Mouse (Mus musculus) stomach, postnatal 0 days (tissue): ENCODE data around the gene Pde4b. TPM values are rescaled to one million over a fixed set of nuclear protein-coding genes. Genes with fewer than 3 reads are reported as not detected.

Experiments used
- ATAC-seq: fragments of 200-750 bp; cut with Nextera tagmentation; 2 replicates; pipeline ENCODE4 v1.8.0; 2017; ENCODE audit not compliant: low FRiP score, low TSS enrichment
- DNase-seq: peaks from one replicate; pipeline ENCODE4 v3.0.0-alpha.2; 2016; ENCODE audit warnings: low spot score
- H3K27ac ChIP-seq: fragments of 300-500 bp; sonication (generic); replicated peaks from 2 replicates; pipeline ENCODE4 v1.5.1; 2014; ENCODE audit warnings: mild to moderate bottlenecking, control low read depth
- H3K27me3 ChIP-seq: fragments of 300-500 bp; sonication (generic); 2 replicates; pipeline ENCODE4 v1.6.1; 2014; ENCODE audit warnings: low read length; ENCODE audit not compliant: control insufficient read depth, insufficient read depth
- H3K36me3 ChIP-seq: fragments of 300-500 bp; sonication (generic); 2 replicates; pipeline ENCODE4 v1.6.1; 2014; ENCODE audit warnings: low read length, mixed read lengths; ENCODE audit not compliant: control insufficient read depth, insufficient read depth
- H3K4me1 ChIP-seq: fragments of 300-500 bp; sonication (generic); replicated peaks from 2 replicates; pipeline ENCODE4 v1.6.1; 2014; ENCODE audit warnings: antibody characterized with exemption; ENCODE audit not compliant: control insufficient read depth, insufficient read depth
- H3K4me2 ChIP-seq: fragments of 300-500 bp; sonication (generic); replicated peaks from 2 replicates; pipeline ENCODE4 v1.6.1; 2014; ENCODE audit warnings: low read depth, mild to moderate bottlenecking, control low read depth, moderate library complexity
- H3K4me3 ChIP-seq: fragments of 300-500 bp; sonication (generic); 2 replicates; pipeline ENCODE4 v1.5.1; 2014; ENCODE audit warnings: low read depth, low read length, control low read depth
- H3K9ac ChIP-seq: fragments of 300-500 bp; sonication (generic); 2 replicates; pipeline ENCODE4 v1.6.1; 2014; ENCODE audit warnings: mild to moderate bottlenecking, low read length, control low read depth, mixed read lengths
- H3K9me3 ChIP-seq: fragments of 300-500 bp; sonication (generic); 2 replicates; pipeline ENCODE4 v1.6.1; 2016; ENCODE audit warnings: low read length; ENCODE audit not compliant: control insufficient read depth
- CTCF ChIP-seq: IDR thresholded peaks from 2 replicates; pipeline ENCODE4 v1.5.1; 2016; ENCODE audit warnings: antibody characterized with exemption, low read depth, mild to moderate bottlenecking, moderate library complexity
- EP300 ChIP-seq: optimal IDR thresholded peaks from 2 replicates; pipeline ENCODE3; 2016; ENCODE audit warnings: antibody characterized with exemption
- WGBS: fragments of 180-500 bp; shearing (Covaris S2); extraction: QIAGEN DNeasy Blood & Tissue Kit; methylation state at CpG from one replicate; pipeline ENCODE4 v1.1.7; 2014; 5-methylcytosine and 5-hydroxymethylcytosine counted together
- polyA plus RNA-seq: library from polyadenylated mRNA; unstranded; fragments of >200 nt; fragmentation: Nextera tagmentation; extraction: Ambion mirVana; gene quantifications from 2 replicates; pipeline ENCODE4 v1.2.1, GENCODE M21; 2015

The Pde4b gene
- polyA plus RNA-seq, 1 experiment from 2014 or later, result 9.1 TPM

DNA sequence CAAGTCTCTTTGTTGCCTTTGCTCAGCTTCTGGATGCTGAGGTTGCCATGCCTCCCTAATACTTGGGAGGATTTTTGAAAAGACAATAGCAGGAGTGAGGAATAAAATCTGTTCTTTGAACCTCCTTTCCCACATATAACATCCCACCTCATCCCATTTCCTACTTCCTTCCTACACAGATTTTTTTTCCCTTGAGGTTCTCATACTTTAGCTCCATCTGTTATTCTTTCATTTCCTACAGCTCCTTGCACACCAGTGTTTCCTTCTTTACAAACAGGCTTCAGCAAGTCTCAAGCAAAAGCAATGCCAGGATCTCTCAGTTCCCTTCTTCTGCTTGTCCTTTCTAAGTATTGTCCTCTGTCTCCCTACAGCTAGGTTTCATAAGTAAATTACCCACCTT lies 71.8 kb downstream of the Pde4b start:
- H3K4me1 ChIP-seq, result no peaks in the 10 kb centered on the region
- H3K27me3 ChIP-seq, result no peaks in the 10 kb centered on the region
- H3K36me3 ChIP-seq, result no peaks in the 10 kb centered on the region
- H3K4me2 ChIP-seq, result no peak overlapping the region
- no peak overlapping the region for H3K9ac ChIP-seq
- TF ChIP-seq CTCF (no peak), EP300 (no peak)
- no peaks in the 10 kb centered on the region for H3K9me3 ChIP-seq
- no peak for ATAC-seq
- no peak for DNase-seq
- no peak overlapping the region for H3K27ac ChIP-seq
- no peak overlapping the region for H3K4me3 ChIP-seq

- no peak overlapping the region for H3K4me2 ChIP-seq
- H3K4me3 ChIP-seq, result no peak overlapping the region
- TF ChIP-seq CTCF (no peak), EP300 (no peak)
- ATAC-seq (no peak), DNase-seq (no peak)
- H3K9me3 ChIP-seq, result no peaks in the 10 kb centered on the region
- no peaks in the 10 kb centered on the region for H3K36me3 ChIP-seq
- H3K9ac ChIP-seq, result no peak overlapping the region
- H3K4me1 ChIP-seq, result no peaks in the 10 kb centered on the region
- H3K27ac ChIP-seq, result no peak overlapping the region
- 27% methylated on average over 3 of the region's 3 CpGs for WGBS
- no peaks in the 10 kb centered on the region for H3K27me3 ChIP-seq
These were observed 84.3 kb downstream of the Pde4b start for GRCm38 (mm10) chr4:102171636-102172035.

DNA sequence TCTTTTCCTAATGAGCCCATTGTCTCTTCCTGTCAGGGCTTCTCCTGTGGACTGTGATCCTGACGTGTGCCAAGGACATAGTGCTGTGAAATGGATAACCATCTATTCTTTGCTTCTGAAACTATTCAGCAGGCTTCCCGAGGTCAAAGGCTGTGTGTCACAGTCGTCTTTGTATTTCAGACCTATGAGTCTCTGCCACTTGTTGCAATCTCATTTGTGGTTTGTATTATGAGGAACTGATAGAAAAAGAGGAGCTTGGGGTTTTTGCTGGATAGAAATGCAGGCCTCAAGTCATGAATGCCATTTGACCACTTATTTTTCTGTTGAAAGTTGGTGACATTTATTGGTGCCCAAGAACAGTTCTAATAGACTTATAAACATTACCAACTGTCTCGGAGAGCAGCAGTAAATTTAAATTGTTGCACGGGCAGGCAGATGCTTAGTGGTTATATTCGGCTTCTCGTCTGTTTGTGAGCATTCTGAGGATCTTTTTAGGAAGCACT lies 85.4 kb downstream of the Pde4b start:
- WGBS, result 62% methylated on average over 7 of the region's 7 CpGs
- Histone ChIP-seq H3K27ac (no peak overlapping the region), H3K4me3 (no peak overlapping the region), H3K9me3 (no peaks in the 10 kb centered on the region), H3K9ac (no peak overlapping the region), H3K27me3 (no peaks in the 10 kb centered on the region), H3K36me3 (no peaks in the 10 kb centered on the region), H3K4me2 (no peak overlapping the region), H3K4me1 (no peaks in the 10 kb centered on the region)
- no peak for DNase-seq
- no peak for ATAC-seq
- TF ChIP-seq EP300 (no peak), CTCF (no peak)

GRCm38 (mm10) chr4:102175985-102176384 lies 88.6 kb downstream of the Pde4b start:
- ATAC-seq, result no peak
- DNase-seq, result no peak
- no peak overlapping the region for H3K4me2 ChIP-seq
- no peaks in the 10 kb centered on the region for H3K4me1 ChIP-seq
- H3K27me3 ChIP-seq, result no peaks in the 10 kb centered on the region
- no peak overlapping the region for H3K4me3 ChIP-seq
- no peak for TF ChIP-seq CTCF
- TF ChIP-seq EP300, result no peak
- WGBS, result 65% methylated on average over 2 of the region's 2 CpGs
- no peaks in the 10 kb centered on the region for H3K9me3 ChIP-seq
- no peak overlapping the region for H3K9ac ChIP-seq
- no peaks in the 10 kb centered on the region for H3K36me3 ChIP-seq
- H3K27ac ChIP-seq, result no peak overlapping the region

GRCm38 (mm10) chr4:102177258-102177657 lies 89.9 kb downstream of the Pde4b start:
- Histone ChIP-seq H3K27ac (no peak overlapping the region), H3K9me3 (no peaks in the 10 kb centered on the region), H3K9ac (no peak overlapping the region), H3K27me3 (no peaks in the 10 kb centered on the region), H3K4me1 (no peaks in the 10 kb centered on the region), H3K4me3 (no peak overlapping the region), H3K36me3 (no peaks in the 10 kb centered on the region), H3K4me2 (no peak overlapping the region)
- ATAC-seq, result no peak
- WGBS, result 76% methylated on average over 5 of the region's 5 CpGs
- TF ChIP-seq EP300 (no peak), CTCF (no peak)
- no peak for DNase-seq

- Histone ChIP-seq H3K9ac (no peak overlapping the region), H3K36me3 (no peaks in the 10 kb centered on the region), H3K9me3 (no peaks in the 10 kb centered on the region), H3K4me1 (no peaks in the 10 kb centered on the region), H3K4me2 (no peak overlapping the region), H3K4me3 (no peak overlapping the region), H3K27me3 (no peaks in the 10 kb centered on the region), H3K27ac (no peak overlapping the region)
- ATAC-seq (no peak), DNase-seq (no peak)
- WGBS, result 73% methylated on average over 5 of the region's 5 CpGs
- TF ChIP-seq CTCF, result no peak
- TF ChIP-seq EP300, result no peak
These were observed 99.5 kb downstream of the Pde4b start for GRCm38 (mm10) chr4:102186888-102187287.
